Mouse (Mus musculus) liver, embryonic 14.5 days (tissue): Measurements from ENCODE around the gene Pde8b.

Experiments
- CTCF ChIP-seq: IDR thresholded peaks from 2 replicates; pipeline ENCODE4 v1.5.1; 2016; ENCODE audit warnings: antibody characterized with exemption, low read depth, control low read depth
- EP300 ChIP-seq: IDR thresholded peaks from 2 replicates; pipeline ENCODE4 v1.6.1; 2016; ENCODE audit warnings: antibody characterized with exemption, low read depth

- TF ChIP-seq CTCF: no peak
- no peak for TF ChIP-seq EP300
Observed at GRCm38 (mm10) chr13:94990516-94990915, 259.6 kb downstream of the Pde8b start.
